Mouse (Mus musculus) cerebellum, adult 2 months (tissue): ENCODE data around the gene 4930469K13Rik.

Experiments
- CTCF ChIP-seq: fragments of 200-500 bp; IDR thresholded peaks from 2 replicates; pipeline ENCODE4 v1.5.1; 2011; ENCODE audit warnings: low read depth, mild to moderate bottlenecking, control low read depth, low read length, moderate library complexity, borderline replicate concordance; ENCODE audit not compliant: insufficient read depth
- POLR2A ChIP-seq: fragments of 200-500 bp; IDR thresholded peaks from 2 replicates; pipeline ENCODE4 v1.6.1; 2011; ENCODE audit warnings: low read length, control low read depth, borderline replicate concordance; ENCODE audit not compliant: insufficient read depth

DNA sequence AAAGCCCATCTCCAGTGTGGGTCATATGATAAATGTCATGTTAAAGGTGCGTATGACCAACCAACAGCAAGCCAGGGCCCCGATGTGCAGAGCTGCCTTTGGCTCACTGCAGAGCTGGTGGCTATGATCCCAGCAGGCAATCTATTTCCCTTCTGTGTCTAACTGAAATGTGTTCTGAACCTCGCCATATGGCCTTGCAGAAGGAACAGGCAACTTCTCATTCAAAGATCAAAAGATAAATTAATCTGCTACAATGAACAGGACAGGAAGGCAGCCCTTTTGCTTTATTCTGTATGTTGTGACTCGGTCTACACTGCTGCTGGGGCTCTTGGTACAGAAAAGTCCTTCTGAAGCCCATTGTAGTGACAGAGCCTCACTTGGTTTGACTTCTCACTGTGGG, 46.1 kb upstream of the 4930469K13Rik start:
- no peak for TF ChIP-seq CTCF
- TF ChIP-seq POLR2A, result no peak
